Mouse (Mus musculus) erythroid progenitor cell, adult 5-6 weeks (primary cell): ENCODE results near the gene Lgalsl. TPM values are rescaled to one million over a fixed set of nuclear protein-coding genes. Genes with fewer than 3 reads are reported as not detected.

Source experiments
- ATAC-seq: replicated peaks from 2 replicates; pipeline ENCODE4 v1.8.0; 2016; ENCODE audit warnings: moderate number of reproducible peaks, mild to moderate bottlenecking, moderate TSS enrichment, inconsistent platforms; ENCODE audit not compliant: poor library complexity, low FRiP score, severe bottlenecking
- total RNA-seq, 2 experiments: library from RNA; stranded (forward) in 1 of 2; stranded (reverse) in 1 of 2; fragments of 150-400 nt in 1 of 2; fragments of 186-747, 209-891 nt in 1 of 2; gene quantifications; 2 replicates each; pipeline versions ENCODE4 v1.2.3 to v1.2.4; 2015 to 2017; ENCODE audit warnings: low replicate concordance in 2 of 2

The Lgalsl gene
- total RNA-seq, 2 experiments from 2014 or later, result 0.61 to 0.84 TPM

- no peak for ATAC-seq
Measured at GRCm38 (mm10) chr11:20788070-20788469, 42.8 kb downstream of the Lgalsl start.

- ATAC-seq, result no peak
Measured at GRCm38 (mm10) chr11:20786191-20786590, 44.7 kb downstream of the Lgalsl start.

- no peak for ATAC-seq
Measured at GRCm38 (mm10) chr11:20785186-20785585, 45.7 kb downstream of the Lgalsl start.

- ATAC-seq, result no peak
Measured at GRCm38 (mm10) chr11:20784776-20785175, 46.1 kb downstream of the Lgalsl start.

- no peak for ATAC-seq
Measured at GRCm38 (mm10) chr11:20783467-20783866, 47.4 kb downstream of the Lgalsl start.

GRCm38 (mm10) chr11:20782620-20783019 lies 48.2 kb downstream of the Lgalsl start:
- no peak for ATAC-seq

GRCm38 (mm10) chr11:20780312-20780711 lies 50.5 kb downstream of the Lgalsl start:
- no peak for ATAC-seq

GRCm38 (mm10) chr11:20778861-20779563 lies 51.8 kb downstream of the Lgalsl start:
- peak; percentile 25; the same call in 1 of the 2 replicates for ATAC-seq

- no peak for ATAC-seq
Measured at GRCm38 (mm10) chr11:20778298-20778697, 52.6 kb downstream of the Lgalsl start.

GRCm38 (mm10) chr11:20776668-20777067 lies 54.2 kb downstream of the Lgalsl start:
- no peak for ATAC-seq

Other genes with a start within 250 kb of the Lgalsl start
- 70.8 and 101 TPM in 2 replicates for gene Aftph, start 89.5 kb downstream of the Lgalsl start, total RNA-seq (2015; ENCODE audit: low replicate concordance)
- 57.7 and 83.8 TPM in 2 replicates for gene Aftph, start 89.5 kb downstream of the Lgalsl start, total RNA-seq (2017; ENCODE audit: low replicate concordance)